Mouse (Mus musculus) embryonic facial prominence, embryonic 11.5 days (tissue): ENCODE data around the gene Stk10. TPM values are rescaled to one million over a fixed set of nuclear protein-coding genes. Genes with fewer than 3 reads are reported as not detected.

Experiments used
- ATAC-seq: fragments of 200-750 bp; cut with Nextera tagmentation; replicated peaks from 2 replicates; pipeline ENCODE4 v1.8.0; 2017; ENCODE audit warnings: low read depth; ENCODE audit not compliant: insufficient number of reproducible peaks, low FRiP score, low TSS enrichment
- DNase-seq: peaks from one replicate; pipeline ENCODE4 v3.0.0-alpha.2; 2015; ENCODE audit warnings: low spot score
- H3K27ac ChIP-seq: fragments of 300-500 bp; sonication (generic); replicated peaks from 2 replicates; pipeline ENCODE4 v1.5.1; 2014; ENCODE audit warnings: mild to moderate bottlenecking, low read depth, low read length, control low read depth
- H3K27me3 ChIP-seq: fragments of 300-500 bp; sonication (generic); 2 replicates; pipeline ENCODE4 v1.6.1; 2014; ENCODE audit warnings: mild to moderate bottlenecking, low read length, moderate library complexity, mixed read lengths; ENCODE audit not compliant: control insufficient read depth, insufficient read depth
- H3K36me3 ChIP-seq: fragments of 300-500 bp; sonication (generic); replicated peaks from 2 replicates; pipeline ENCODE4 v1.6.1; 2014; ENCODE audit warnings: low read depth, mild to moderate bottlenecking, low read length, moderate library complexity, mixed read lengths; ENCODE audit not compliant: control insufficient read depth, insufficient read depth
- H3K4me1 ChIP-seq: fragments of 300-500 bp; sonication (generic); 2 replicates; pipeline ENCODE4 v1.6.1; 2014; ENCODE audit warnings: low read length, mixed read lengths; ENCODE audit not compliant: control insufficient read depth, insufficient read depth
- H3K4me2 ChIP-seq: fragments of 300-500 bp; sonication (generic); 2 replicates; pipeline ENCODE4 v1.6.1; 2014; ENCODE audit warnings: low read depth, mild to moderate bottlenecking, control low read depth, low read length, moderate library complexity
- H3K4me3 ChIP-seq: fragments of 300-500 bp; sonication (generic); 2 replicates; pipeline ENCODE4 v1.5.1; 2014; ENCODE audit warnings: low read depth, low read length, control low read depth
- H3K9ac ChIP-seq: fragments of 300-500 bp; sonication (generic); replicated peaks from 2 replicates; pipeline ENCODE4 v1.6.1; 2014; ENCODE audit warnings: mild to moderate bottlenecking, control low read depth, low read length
- H3K9me3 ChIP-seq: fragments of 300-500 bp; sonication (generic); replicated peaks from 2 replicates; pipeline ENCODE4 v1.6.1; 2016; ENCODE audit warnings: mild to moderate bottlenecking, low read length, inconsistent platforms, mixed read lengths; ENCODE audit not compliant: control insufficient read depth
- WGBS: fragments of 180-500 bp; shearing (Covaris S2); extraction: QIAGEN DNeasy Blood & Tissue Kit; methylation state at CpG from one replicate; pipeline ENCODE4 v1.1.7; 2014; 5-methylcytosine and 5-hydroxymethylcytosine counted together
- polyA plus RNA-seq: library from polyadenylated mRNA; unstranded; fragments of >200 nt; fragmentation: Nextera tagmentation; extraction: Ambion mirVana; gene quantifications from 2 replicates; pipeline ENCODE4 v1.2.1, GENCODE M21; 2014

Stk10 gene
- polyA plus RNA-seq, 1 experiment from 2014 or later = 1.4 TPM

DNA sequence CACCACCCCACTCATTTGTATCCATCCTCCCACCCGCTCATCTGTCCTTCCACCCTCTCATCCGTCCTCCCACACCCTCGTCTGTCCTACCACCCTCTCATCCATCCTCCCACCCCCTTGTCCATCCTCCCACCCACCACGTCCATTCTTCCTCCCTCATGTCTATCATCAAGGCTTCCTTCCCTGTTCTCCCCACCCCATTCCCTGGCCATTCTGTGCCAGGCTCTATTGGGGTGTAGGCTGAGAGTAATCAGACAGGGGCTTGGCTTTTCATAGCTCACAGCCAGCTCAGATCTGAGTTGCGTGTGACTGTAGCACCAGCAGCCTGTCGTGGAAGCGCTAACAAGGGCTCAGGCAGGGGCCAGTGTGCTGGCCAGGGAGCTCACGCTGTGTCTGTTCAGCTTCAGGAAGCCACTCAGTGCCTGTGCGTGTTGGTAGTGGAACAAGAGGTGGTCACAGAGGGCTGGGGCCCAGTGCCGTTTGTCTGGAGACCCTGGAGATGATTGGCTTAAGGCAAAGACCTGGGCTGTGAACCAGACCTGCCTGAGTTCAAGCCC, 14.4 kb downstream of the Stk10 start:
- ATAC-seq (no peak), DNase-seq (no peak)
- H3K27me3 ChIP-seq = no peaks in the 10 kb centered on the region
- no peak overlapping the region for H3K4me2 ChIP-seq
- no peaks in the 10 kb centered on the region for H3K36me3 ChIP-seq
- no peak overlapping the region for H3K27ac ChIP-seq
- H3K9me3 ChIP-seq = no peaks in the 10 kb centered on the region
- no peak overlapping the region for H3K4me3 ChIP-seq
- no peaks in the 10 kb centered on the region for H3K4me1 ChIP-seq
- WGBS = 83% methylated on average over 10 of the region's 10 CpGs
- no peak overlapping the region for H3K9ac ChIP-seq

DNA sequence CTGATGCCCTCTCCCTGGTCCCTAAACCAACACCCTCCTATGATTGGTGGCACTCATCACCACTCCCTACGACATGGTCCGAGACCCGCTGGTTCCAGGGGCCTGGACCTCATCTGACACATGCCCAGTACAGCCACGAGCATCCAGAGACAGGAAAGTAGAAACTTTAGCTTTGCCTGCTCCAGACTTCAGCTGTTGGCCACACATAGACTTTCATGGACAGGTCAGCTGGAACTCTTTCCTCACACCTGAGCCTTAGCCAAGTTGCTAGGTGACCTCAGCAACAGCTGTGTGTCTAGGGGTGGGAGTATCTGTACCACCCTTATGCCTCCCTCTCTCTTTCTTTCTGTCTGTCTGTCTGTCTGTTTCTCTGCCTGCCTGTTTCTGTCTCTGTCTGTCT, 15.1 kb downstream of the Stk10 start:
- no peak overlapping the region for H3K27ac ChIP-seq
- no peak overlapping the region for H3K4me3 ChIP-seq
- no peaks in the 10 kb centered on the region for H3K4me1 ChIP-seq
- WGBS = 82% methylated on average over 4 of the region's 4 CpGs
- no peak overlapping the region for H3K4me2 ChIP-seq
- no peak for DNase-seq
- no peaks in the 10 kb centered on the region for H3K9me3 ChIP-seq
- H3K36me3 ChIP-seq = no peaks in the 10 kb centered on the region
- no peak overlapping the region for H3K9ac ChIP-seq
- H3K27me3 ChIP-seq = no peaks in the 10 kb centered on the region
- no peak for ATAC-seq

DNA sequence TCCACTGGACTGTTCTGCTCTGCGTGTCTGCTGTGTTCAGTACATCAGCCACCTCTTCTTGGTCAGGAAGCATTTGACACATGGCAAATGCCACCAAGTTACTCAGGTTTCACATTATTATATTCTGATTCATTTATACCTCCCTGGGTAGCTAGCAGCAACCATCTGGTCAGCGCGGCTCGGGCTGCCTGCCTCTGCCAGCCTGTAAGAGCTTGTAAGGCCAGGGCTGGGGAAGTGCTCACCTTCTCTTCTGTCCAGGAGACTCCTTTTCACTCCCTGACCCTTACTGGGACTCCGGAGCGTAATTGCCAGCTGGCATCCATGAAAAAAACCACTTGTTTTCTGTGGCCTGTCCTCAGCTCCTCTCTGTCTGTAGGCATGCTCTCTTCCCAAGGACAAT, 16.1 kb downstream of the Stk10 start:
- no peak overlapping the region for H3K27ac ChIP-seq
- H3K36me3 ChIP-seq = no peaks in the 10 kb centered on the region
- H3K4me3 ChIP-seq = no peak overlapping the region
- ATAC-seq = no peak
- WGBS = 56% methylated on average over 6 of the region's 6 CpGs
- no peaks in the 10 kb centered on the region for H3K27me3 ChIP-seq
- no peaks in the 10 kb centered on the region for H3K4me1 ChIP-seq
- no peaks in the 10 kb centered on the region for H3K9me3 ChIP-seq
- no peak overlapping the region for H3K4me2 ChIP-seq
- H3K9ac ChIP-seq = no peak overlapping the region
- DNase-seq = no peak

- H3K9me3 ChIP-seq = no peaks in the 10 kb centered on the region
- WGBS = 69% methylated on average over 4 of the region's 4 CpGs
- ATAC-seq (no peak), DNase-seq (no peak)
- no peak overlapping the region for H3K27ac ChIP-seq
- no peak overlapping the region for H3K9ac ChIP-seq
- no peak overlapping the region for H3K4me3 ChIP-seq
- no peaks in the 10 kb centered on the region for H3K36me3 ChIP-seq
- H3K4me1 ChIP-seq = no peaks in the 10 kb centered on the region
- no peaks in the 10 kb centered on the region for H3K27me3 ChIP-seq
- H3K4me2 ChIP-seq = no peak overlapping the region
Measured at GRCm38 (mm10) chr11:32550102-32550501, 17.0 kb downstream of the Stk10 start.

DNA sequence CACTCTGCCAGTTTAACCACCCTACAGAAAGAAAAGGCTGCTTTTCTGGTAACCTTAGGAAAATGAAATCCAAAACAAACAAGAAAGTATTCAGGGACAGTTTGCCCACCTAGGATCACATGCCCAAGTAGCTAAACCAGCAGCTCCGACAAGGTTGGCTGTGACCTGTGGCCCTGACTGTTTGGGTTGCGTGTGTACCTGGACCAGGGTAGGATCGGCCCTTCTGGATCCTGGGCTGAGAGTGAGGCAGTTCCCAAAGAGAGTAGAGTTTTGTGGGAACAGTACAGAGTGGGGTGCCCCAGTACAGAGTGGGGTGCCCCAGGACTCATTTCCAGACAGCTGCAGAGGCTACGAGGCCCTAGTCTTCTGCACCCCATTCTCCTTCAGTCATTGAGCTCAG, 18.0 kb downstream of the Stk10 start:
- Histone ChIP-seq H3K4me2 (no peak overlapping the region), H3K4me3 (no peak overlapping the region), H3K9ac (no peak overlapping the region), H3K9me3 (no peaks in the 10 kb centered on the region), H3K4me1 (no peaks in the 10 kb centered on the region), H3K27ac (no peak overlapping the region), H3K27me3 (no peaks in the 10 kb centered on the region), H3K36me3 (no peaks in the 10 kb centered on the region)
- ATAC-seq = no peak
- no peak for DNase-seq
- 91% methylated on average over 4 of the region's 4 CpGs for WGBS

GRCm38 (mm10) chr11:32551579-32552297, 18.6 kb downstream of the Stk10 start:
- H3K9ac ChIP-seq = no peak overlapping the region; the same call in 1 of the 2 replicates
- no peak overlapping the region for H3K27ac ChIP-seq
- no peaks in the 10 kb centered on the region for H3K4me1 ChIP-seq
- no peaks in the 10 kb centered on the region for H3K36me3 ChIP-seq
- no peak for DNase-seq
- ATAC-seq = no peak; the same call in 1 of the 2 replicates
- no peak overlapping the region for H3K4me2 ChIP-seq
- no peaks in the 10 kb centered on the region for H3K27me3 ChIP-seq
- WGBS = 49% methylated on average over 12 of the region's 12 CpGs
- no peak overlapping the region for H3K4me3 ChIP-seq
- no peaks in the 10 kb centered on the region for H3K9me3 ChIP-seq

GRCm38 (mm10) chr11:32552401-32553090, 19.4 kb downstream of the Stk10 start:
- no peak for ATAC-seq
- H3K4me1 ChIP-seq = no peaks in the 10 kb centered on the region
- H3K4me3 ChIP-seq = no peak overlapping the region
- H3K9ac ChIP-seq = no peak overlapping the region
- no peaks in the 10 kb centered on the region for H3K27me3 ChIP-seq
- H3K9me3 ChIP-seq = no peaks in the 10 kb centered on the region
- no peaks in the 10 kb centered on the region for H3K36me3 ChIP-seq
- no peak for DNase-seq
- no peak overlapping the region for H3K4me2 ChIP-seq
- H3K27ac ChIP-seq = no peak overlapping the region
- 62% methylated on average over 13 of the region's 13 CpGs for WGBS
